9 mouse cellular contexts compared by ENCODE assay signal in genomic region chr2:20943730-20944454, GRCm38 (mm10). TPM values are rescaled to one million over a fixed set of nuclear protein-coding genes. Genes with fewer than 3 reads are reported as not detected.
DNase-seq lines count a peak whose midpoint lies in the region; ATAC-seq and TF ChIP-seq lines count a peak whose summit lies in the region.
"Had no signal": no experiment of that assay in that cellular context is flagged by ENCODE, and none has a peak within 500 bp of the region (broad histone marks: within the 10 kb centered on the region; RNA-seq: fewer than 3 reads in every experiment).

No protein-coding gene starts in this region.

- WGBS in cerebellum, adult 2 months, result 36% methylated on average over 7 of the region's 7 CpGs
- 11% methylated on average over 7 of the region's 7 CpGs for WGBS in forebrain, embryonic 15.5 days
- WGBS in midbrain, embryonic 16.5 days, result 14% methylated on average over 7 of the region's 7 CpGs

- no peaks in the 10 kb centered on the region for H3K36me3 ChIP-seq in forebrain, embryonic 15.5 days
- no peaks in the 10 kb centered on the region for H3K36me3 ChIP-seq in midbrain, embryonic 16.5 days (ENCODE audit: control insufficient read depth, insufficient read depth, low read length)

- ATAC-seq in forebrain, embryonic 15.5 days (replicated peaks), result peak; percentile 83
- ATAC-seq in midbrain, embryonic 16.5 days, result peak; percentile 34

- peak overlapping the region; percentile 55 for H3K27ac ChIP-seq in cerebellum, adult 2 months (ENCODE audit: insufficient read depth, low read length)
- H3K27ac ChIP-seq in layer of hippocampus, adult 2 months, result peak overlapping the region; percentile 77
- peak overlapping the region; percentile 63 for H3K27ac ChIP-seq in forebrain, embryonic 15.5 days (replicated peaks)
- H3K27ac ChIP-seq in midbrain, embryonic 16.5 days (ENCODE audit: low read length), result peak overlapping the region; percentile 38; the same call in 1 of the 2 replicates

- H3K27me3 ChIP-seq in cerebellum, adult 2 months (ENCODE audit: control insufficient read depth, insufficient read depth, low read length), result no peaks in the 10 kb centered on the region
- H3K27me3 ChIP-seq in forebrain, embryonic 15.5 days, result no peaks in the 10 kb centered on the region
- H3K27me3 ChIP-seq in midbrain, embryonic 16.5 days (ENCODE audit: control insufficient read depth, insufficient read depth, low read depth, low read length), result no peaks in the 10 kb centered on the region

- no peaks in the 10 kb centered on the region for H3K9me3 ChIP-seq in forebrain, embryonic 15.5 days
- H3K9me3 ChIP-seq in midbrain, embryonic 16.5 days (replicated peaks; ENCODE audit: control insufficient read depth, low read length, poor library complexity, severe bottlenecking), result no peaks in the 10 kb centered on the region

- H3K4me1 ChIP-seq in cerebellum, adult 2 months (ENCODE audit: control insufficient read depth, insufficient read depth, low read length), result peaks cover 17% of the 10 kb centered on the region
- peaks cover 48% of the 10 kb centered on the region for H3K4me1 ChIP-seq in forebrain, embryonic 15.5 days
- H3K4me1 ChIP-seq in midbrain, embryonic 16.5 days (ENCODE audit: control insufficient read depth, insufficient read depth, low read length), result peaks cover 27% of the 10 kb centered on the region

- no peak for TF ChIP-seq POLR2A in cerebellum, adult 2 months (IDR thresholded peaks at IDR 0.05; ENCODE audit: borderline replicate concordance, insufficient read depth, low read length)

- H3K4me3 ChIP-seq in cerebellum, adult 2 months (replicated peaks; ENCODE audit: insufficient read depth, low read depth, low read length), result no peak overlapping the region
- H3K4me3 ChIP-seq in layer of hippocampus, adult 2 months, result no peak overlapping the region
- no peak overlapping the region for H3K4me3 ChIP-seq in forebrain, embryonic 15.5 days
- no peak overlapping the region for H3K4me3 ChIP-seq in midbrain, embryonic 16.5 days (ENCODE audit: low read depth, low read length)

- DNase-seq in cerebellum, adult 2 months, result no peak
- DNase-seq in cerebellum, postnatal 25 days, result no peak
- DNase-seq in layer of hippocampus, adult 2 months (ENCODE audit: low spot score in 2 of 2), result no peak
- no peak for DNase-seq in layer of hippocampus, postnatal 25 days (ENCODE audit: extremely low spot score in 1 of 2, low spot score in 1 of 2)
- DNase-seq in right cerebral cortex, postnatal 14 days, result no peak
- DNase-seq in gastrocnemius, postnatal 4 days (ENCODE audit: low spot score in 2 of 2), result no peak
- DNase-seq: thymus, postnatal 4 days had no signal

- no peak for TF ChIP-seq CTCF in cerebellum, adult 2 months (IDR thresholded peaks at IDR 0.05; ENCODE audit: borderline replicate concordance, insufficient read depth, low read depth, low read length)
- TF ChIP-seq CTCF in layer of hippocampus, adult 2 months (conservative IDR thresholded peaks at IDR 0.05), result no peak

- H3K9ac ChIP-seq in forebrain, embryonic 15.5 days (replicated peaks), result 0 out of 2 replicates have a peak overlapping the region, but pooled peaks have one; percentile 1
- no peak overlapping the region for H3K9ac ChIP-seq in midbrain, embryonic 16.5 days (ENCODE audit: low read depth, low read length)

- H3K4me2 ChIP-seq in forebrain, embryonic 15.5 days (replicated peaks), result no peak overlapping the region
- H3K4me2 ChIP-seq in midbrain, embryonic 16.5 days (ENCODE audit: low read length), result no peak overlapping the region

RNA-seq across cellular contexts. Expression of gene Arhgap21, which starts 24.8 kb away (rescaled TPM):
- 213 and 231 TPM in 2 replicates for polyA plus RNA-seq in cerebellum, adult 2 months (2012; rRNA removed)
- total RNA-seq in layer of hippocampus, adult 2 months (2021), result 100 to 1,000 TPM; 358 to 386 TPM
- total RNA-seq in layer of hippocampus, postnatal 25 days (2021), result 100 to 1,000 TPM; 295 to 351 TPM
- polyA plus RNA-seq in forebrain, embryonic 15.5 days (2015; fragmentation: Nextera tagmentation; extraction: Ambion mirVana), result 41.5 and 42.3 TPM in 2 replicates
- 40.9 and 41.7 TPM in 2 replicates for polyA plus RNA-seq in midbrain, embryonic 16.5 days (2015; fragmentation: Nextera tagmentation; extraction: Ambion mirVana)
- 10 to 100 TPM; 87.5 to 91.7 TPM for total RNA-seq in gastrocnemius, postnatal 4 days (2021)
